Mouse (Mus musculus) heart, adult 2 months (tissue): Measurements from ENCODE around the gene Olfr553.

ENCODE experiments used
- CTCF ChIP-seq: fragments of 200-600 bp; IDR thresholded peaks from 2 replicates; pipeline ENCODE4 v1.8.1; 2022; ENCODE audit warnings: antibody characterized with exemption, mild to moderate bottlenecking, moderate library complexity
- EP300 ChIP-seq: fragments of 200-500 bp; IDR thresholded peaks from 2 replicates; pipeline ENCODE4 v1.6.1; 2011; ENCODE audit warnings: low read depth, low read length, control low read depth; ENCODE audit not compliant: insufficient read depth
- POLR2A ChIP-seq: fragments of 200-500 bp; IDR thresholded peaks from 2 replicates; pipeline ENCODE4 v1.6.1; 2011; ENCODE audit warnings: mild to moderate bottlenecking, low read depth, low read length, control low read depth; ENCODE audit not compliant: insufficient read depth

DNA sequence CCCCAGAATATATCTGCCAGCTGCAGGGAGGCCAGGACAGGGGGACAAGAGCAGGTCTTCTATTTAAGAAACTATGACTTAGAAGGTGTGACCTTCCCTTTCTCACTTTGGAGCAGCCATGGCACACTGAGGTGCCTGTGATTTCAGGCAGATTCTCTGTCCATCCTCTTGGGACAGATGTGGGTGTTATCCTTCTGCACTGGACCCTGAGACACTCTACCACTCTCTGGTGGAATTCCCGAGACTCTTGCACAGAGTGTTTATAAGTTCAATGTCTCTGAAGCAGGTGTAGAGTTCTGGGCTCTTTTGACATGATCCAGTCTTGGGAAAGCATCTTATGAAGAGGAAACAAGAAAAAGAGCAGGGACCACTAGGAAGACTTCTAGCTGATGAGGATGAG is 20.1 kb upstream of the Olfr553 start, which contains the start of gene Olfr554:
- no peak for TF ChIP-seq CTCF
- TF ChIP-seq EP300: no peak
- no peak for TF ChIP-seq POLR2A
